Mouse (Mus musculus) cerebellum, adult 2 months (tissue): ENCODE data around the gene Rnf186. TPM values are rescaled to one million over a fixed set of nuclear protein-coding genes. Genes with fewer than 3 reads are reported as not detected.
A peak's percentile ranks its signal among the peaks of the same experiment; 100 is the strongest.

Experiments used
- DNase-seq, 2 experiments: peaks; one replicate each; pipeline ENCODE4 v3.0.0; 2021
- H3K27ac ChIP-seq: fragments of 200-500 bp; 2 replicates; pipeline ENCODE4 v1.5.1; 2012; ENCODE audit warnings: low read length, control low read depth, inconsistent platforms; ENCODE audit not compliant: insufficient read depth
- H3K27me3 ChIP-seq: fragments of 200-500 bp; 2 replicates; pipeline ENCODE4 v1.6.1; 2012; ENCODE audit warnings: inconsistent platforms, mild to moderate bottlenecking, low read length, moderate library complexity; ENCODE audit not compliant: control insufficient read depth, insufficient read depth
- H3K4me1 ChIP-seq: fragments of 200-500 bp; 2 replicates; pipeline ENCODE4 v1.6.1; 2011; ENCODE audit warnings: low read length; ENCODE audit not compliant: control insufficient read depth, insufficient read depth
- H3K4me3 ChIP-seq: fragments of 200-500 bp; replicated peaks from 2 replicates; pipeline ENCODE3; 2011; ENCODE audit warnings: mild to moderate bottlenecking, low read depth, low read length, control low read depth; ENCODE audit not compliant: insufficient read depth
- CTCF ChIP-seq: fragments of 200-500 bp; IDR thresholded peaks from 2 replicates; pipeline ENCODE4 v1.5.1; 2011; ENCODE audit warnings: low read depth, mild to moderate bottlenecking, control low read depth, low read length, moderate library complexity, borderline replicate concordance; ENCODE audit not compliant: insufficient read depth
- POLR2A ChIP-seq: fragments of 200-500 bp; IDR thresholded peaks from 2 replicates; pipeline ENCODE4 v1.6.1; 2011; ENCODE audit warnings: low read length, control low read depth, borderline replicate concordance; ENCODE audit not compliant: insufficient read depth
- WGBS: fragments of 180-500 bp; shearing (Covaris S2); methylation state at CpG from one replicate; pipeline ENCODE4 v1.1.7; 2018; 5-methylcytosine and 5-hydroxymethylcytosine counted together
- polyA plus RNA-seq: library from polyadenylated mRNA; depleted of rRNA; stranded (reverse); fragments of >200 nt; gene quantifications from 2 replicates; pipeline ENCODE4 v1.2.3, GENCODE M21; 2012; rRNA removed

Rnf186 gene
- polyA plus RNA-seq, 1 experiment, result not detected

GRCm38 (mm10) chr4:139007353-139007752, 40.4 kb downstream of the Rnf186 start:
- no peak for DNase-seq
- 90% methylated on average over 3 of the region's 3 CpGs for WGBS
- Histone ChIP-seq H3K27ac (no peak overlapping the region), H3K4me1 (no peaks in the 10 kb centered on the region), H3K27me3 (no peaks in the 10 kb centered on the region), H3K4me3 (no peak overlapping the region)
- TF ChIP-seq CTCF, result no peak
- TF ChIP-seq POLR2A, result no peak

- Histone ChIP-seq H3K4me1 (no peaks in the 10 kb centered on the region), H3K27ac (no peak overlapping the region), H3K27me3 (no peaks in the 10 kb centered on the region), H3K4me3 (no peak overlapping the region)
- 73% methylated on average over 6 of the region's 6 CpGs for WGBS
- no peak for DNase-seq
- TF ChIP-seq POLR2A (no peak), CTCF (no peak)
These were observed 41.1 kb downstream of the Rnf186 start for GRCm38 (mm10) chr4:139007981-139008536.

GRCm38 (mm10) chr4:139011201-139011702, 44.3 kb downstream of the Rnf186 start:
- TF ChIP-seq POLR2A (no peak), CTCF (no peak)
- 91% methylated on average over 13 of the region's 13 CpGs for WGBS

GRCm38 (mm10) chr4:139013281-139013680, 46.4 kb downstream of the Rnf186 start:
- TF ChIP-seq CTCF, result no peak
- TF ChIP-seq POLR2A, result no peak
- no peak for DNase-seq
- 83% methylated on average over 11 of the region's 11 CpGs for WGBS
- Histone ChIP-seq H3K4me3 (no peak overlapping the region), H3K27ac (no peak overlapping the region), H3K27me3 (no peaks in the 10 kb centered on the region), H3K4me1 (no peaks in the 10 kb centered on the region)

More at GRCm38 (mm10) chr4:139011201-139011702, 44.3 kb downstream of the Rnf186 start:
- no peak for DNase-seq
- no peaks in the 10 kb centered on the region for H3K4me1 ChIP-seq
- H3K4me3 ChIP-seq, result no peak overlapping the region
- H3K27me3 ChIP-seq, result no peaks in the 10 kb centered on the region
- H3K27ac ChIP-seq, result no peak overlapping the region

GRCm38 (mm10) chr4:139014793-139015192, 47.9 kb downstream of the Rnf186 start:
- H3K27ac ChIP-seq, result no peak overlapping the region
- no peak for DNase-seq
- H3K4me3 ChIP-seq, result no peak overlapping the region
- no peaks in the 10 kb centered on the region for H3K4me1 ChIP-seq
- no peaks in the 10 kb centered on the region for H3K27me3 ChIP-seq
- TF ChIP-seq CTCF (peak; percentile 12; the same call in 1 of the 2 replicates), POLR2A (no peak)
- WGBS, result 85% methylated on average over 6 of the region's 6 CpGs

Other genes starting within 250 kb of the Rnf186 start
- 0.22 and 0.33 TPM in 2 replicates for gene Pla2g2c, start 242.3 kb upstream of the Rnf186 start, polyA plus RNA-seq
- 1.9 and 2.3 TPM in 2 replicates for gene Ubxn10, start 229.9 kb upstream of the Rnf186 start, polyA plus RNA-seq
- 0.41 and 0.69 TPM in 2 replicates for gene Pla2g2f, start 209.5 kb upstream of the Rnf186 start, polyA plus RNA-seq
- 0.11 and 0.16 TPM in 2 replicates for gene Pla2g2d, start 191.4 kb upstream of the Rnf186 start, polyA plus RNA-seq
- gene Pla2g5, start 103.6 kb upstream of the Rnf186 start, polyA plus RNA-seq, result 2.0 and 4.7 TPM in 2 replicates
- gene Gm13030, start 93.1 kb upstream of the Rnf186 start, polyA plus RNA-seq, result not detected in 2 replicates
- not detected in 2 replicates for gene Pla2g2e, start 89.2 kb upstream of the Rnf186 start, polyA plus RNA-seq
- 8.3 and 9.0 TPM in 2 replicates for gene Otud3, start 53.2 kb upstream of the Rnf186 start, polyA plus RNA-seq
- 2.4 and 2.5 TPM in 2 replicates for gene Tmco4, start 5.8 kb downstream of the Rnf186 start, polyA plus RNA-seq
- 1.1 and 1.2 TPM in 2 replicates for gene Htr6, start 108.5 kb downstream of the Rnf186 start, polyA plus RNA-seq
- gene Nbl1, start 125.9 kb downstream of the Rnf186 start, polyA plus RNA-seq, result 55.0 and 63.1 TPM in 2 replicates
- gene Minos1, start 164.0 kb downstream of the Rnf186 start, polyA plus RNA-seq, result 212 and 218 TPM in 2 replicates
- gene Capzb, start 225.8 kb downstream of the Rnf186 start, polyA plus RNA-seq, result 199 and 220 TPM in 2 replicates